Mouse (Mus musculus): ENCODE data around the gene Mlh3. TPM values are rescaled to one million over a fixed set of nuclear protein-coding genes. Genes with fewer than 3 reads are reported as not detected.

Gene Mlh3
- total and polyA plus RNA-seq, 3 experiments: 1.9 to 33.6 (median 20.8) TPM

DNA sequence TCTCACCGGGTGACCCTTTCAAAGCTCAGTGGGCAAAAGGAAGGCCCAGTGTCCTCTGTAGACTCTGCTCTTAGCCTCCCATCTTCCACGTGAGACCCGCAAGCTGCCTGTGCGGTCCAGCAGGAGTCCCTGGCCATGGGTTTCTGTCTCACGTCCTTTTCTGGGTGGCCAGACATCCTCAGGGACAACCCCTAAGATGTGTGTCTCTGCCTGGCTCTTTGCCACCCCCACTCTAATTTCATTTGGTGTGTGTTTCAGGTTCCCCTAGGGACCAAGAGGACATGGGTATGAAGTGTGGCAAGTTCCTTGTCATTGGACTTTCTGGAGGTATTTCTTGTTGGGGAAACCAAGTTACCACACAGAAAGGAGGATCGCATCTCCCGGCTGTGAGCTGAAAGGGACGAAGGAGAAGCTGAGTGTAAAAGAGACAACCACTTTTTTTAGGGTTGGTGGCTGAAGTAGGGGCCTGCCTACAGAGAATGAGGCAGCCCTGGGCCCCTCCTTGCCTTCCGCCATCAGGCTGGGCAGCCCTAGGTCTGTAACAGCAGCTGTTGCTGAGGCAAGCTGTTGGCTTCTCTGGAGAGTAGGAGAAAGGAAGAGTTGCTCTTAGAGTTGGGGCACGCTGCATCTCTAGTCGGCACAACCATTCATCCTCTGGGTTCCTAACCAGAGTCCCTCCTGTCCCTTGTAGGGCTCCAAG, 76.3 kb downstream of the Mlh3 start:
- peaks cover 7% of the 10 kb centered on the region for H3K4me1 ChIP-seq (ENCODE audit: insufficient read depth, low read depth, low read length)
- no peak for TF ChIP-seq CTCF (IDR thresholded peaks at IDR 0.05; ENCODE audit: low read depth, low read length)
- no peak; the same call in 1 of the 2 replicates for TF ChIP-seq TAL1 (conservative IDR thresholded peaks at IDR 0.05; ENCODE audit: low read depth, low read length)
- TF ChIP-seq GATA2 (IDR thresholded peaks at IDR 0.05; ENCODE audit: borderline replicate concordance, low read depth, low read length): no peak
- TF ChIP-seq POLR2AphosphoS5 (IDR thresholded peaks at IDR 0.05; ENCODE audit: insufficient replicate concordance, low read depth, low read length): no peak
- TF ChIP-seq GATA1 (IDR thresholded peaks at IDR 0.05; ENCODE audit: borderline replicate concordance, low read length): no peak
- no peak overlapping the region for H3K4me3 ChIP-seq (ENCODE audit: low read depth, low read length)
- DNase-seq (ENCODE audit: low spot score): no peak
- ATAC-seq (ENCODE audit: extremely low read depth, insufficient number of reproducible peaks, low FRiP score, poor library complexity, severe bottlenecking): no peak
- peaks cover 53% of the 10 kb centered on the region for H3K27me3 ChIP-seq (ENCODE audit: insufficient read depth, low read length)
- H3K36me3 ChIP-seq (replicated peaks): no peaks in the 10 kb centered on the region
- H3K9me3 ChIP-seq (replicated peaks): no peaks in the 10 kb centered on the region

DNA sequence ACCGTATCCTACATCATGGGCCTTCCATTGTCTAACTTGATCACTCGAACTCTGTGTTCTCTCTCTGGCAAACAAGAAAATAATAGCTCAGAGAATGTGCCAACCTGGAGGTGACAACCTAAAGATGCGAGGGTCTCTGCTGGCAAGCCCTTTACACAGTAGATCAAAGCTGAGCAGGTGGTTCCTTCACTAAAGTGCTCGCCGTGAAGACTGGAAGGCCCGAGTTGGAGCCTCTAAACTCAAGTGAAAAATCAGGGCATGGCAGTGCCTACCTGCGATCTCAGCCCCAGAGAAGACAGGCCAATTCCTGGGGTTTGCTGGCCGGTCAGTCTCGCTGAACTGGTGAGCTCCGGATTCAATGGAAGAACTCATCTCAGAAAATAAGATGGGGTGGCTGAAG, 77.3 kb downstream of the Mlh3 start:
- Histone ChIP-seq H3K4me3 (ENCODE audit: low read depth, low read length) (no peak overlapping the region), H3K27me3 (ENCODE audit: insufficient read depth, low read length) (peaks cover 49% of the 10 kb centered on the region), H3K9me3 (replicated peaks) (no peaks in the 10 kb centered on the region), H3K4me1 (ENCODE audit: insufficient read depth, low read depth, low read length) (peaks cover 7% of the 10 kb centered on the region), H3K36me3 (replicated peaks) (no peaks in the 10 kb centered on the region)
- TF ChIP-seq GATA2 (IDR thresholded peaks at IDR 0.05; ENCODE audit: borderline replicate concordance, low read depth, low read length) (no peak), GATA1 (IDR thresholded peaks at IDR 0.05; ENCODE audit: borderline replicate concordance, low read length) (no peak), POLR2AphosphoS5 (IDR thresholded peaks at IDR 0.05; ENCODE audit: insufficient replicate concordance, low read depth, low read length) (no peak), CTCF (IDR thresholded peaks at IDR 0.05; ENCODE audit: low read depth, low read length) (no peak), TAL1 (conservative IDR thresholded peaks at IDR 0.05; ENCODE audit: low read depth, low read length) (no peak)
- ATAC-seq (ENCODE audit: extremely low read depth, insufficient number of reproducible peaks, low FRiP score, poor library complexity, severe bottlenecking): no peak
- no peak for DNase-seq (ENCODE audit: low spot score)

DNA sequence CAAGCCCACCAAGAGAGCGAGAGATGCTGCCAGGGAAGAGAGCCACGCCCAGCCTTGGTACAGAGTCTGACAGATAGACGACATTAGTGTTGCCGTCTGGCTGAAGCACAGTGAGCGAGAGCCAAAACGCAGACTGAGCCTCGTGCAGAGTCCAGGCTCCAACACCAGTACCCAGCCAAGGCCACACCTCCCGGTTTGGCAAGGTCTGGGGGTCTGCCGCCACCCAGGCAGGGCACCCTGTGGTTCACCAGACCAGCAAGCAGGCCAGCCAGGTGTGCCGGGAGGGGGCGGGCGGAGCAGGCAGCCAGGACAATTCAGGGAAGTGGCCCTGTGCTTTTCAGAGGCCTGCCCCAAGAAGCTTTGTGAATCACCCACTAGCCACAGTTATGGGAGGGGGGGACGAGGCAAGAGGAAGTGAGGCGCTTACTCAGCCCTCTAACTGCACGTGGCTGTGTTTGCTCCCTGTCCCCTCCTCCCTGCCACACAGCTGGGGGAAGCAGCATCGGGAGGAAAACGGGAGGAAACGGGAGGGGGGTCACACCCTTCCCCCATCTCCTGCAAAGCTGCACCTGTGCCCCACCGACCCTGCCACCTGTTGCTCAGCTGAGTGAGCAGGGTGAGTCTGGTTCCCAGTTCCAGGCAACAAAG, 77.8 kb downstream of the Mlh3 start:
- no peak overlapping the region for H3K4me3 ChIP-seq (ENCODE audit: low read depth, low read length)
- peaks cover 7% of the 10 kb centered on the region for H3K4me1 ChIP-seq (ENCODE audit: insufficient read depth, low read depth, low read length)
- no peaks in the 10 kb centered on the region for H3K9me3 ChIP-seq (replicated peaks)
- no peak for ATAC-seq (ENCODE audit: extremely low read depth, insufficient number of reproducible peaks, low FRiP score, poor library complexity, severe bottlenecking)
- H3K36me3 ChIP-seq (replicated peaks): no peaks in the 10 kb centered on the region
- TF ChIP-seq GATA2 (IDR thresholded peaks at IDR 0.05; ENCODE audit: borderline replicate concordance, low read depth, low read length) (no peak), TAL1 (conservative IDR thresholded peaks at IDR 0.05; ENCODE audit: low read depth, low read length) (no peak), CTCF (IDR thresholded peaks at IDR 0.05; ENCODE audit: low read depth, low read length) (no peak), POLR2AphosphoS5 (IDR thresholded peaks at IDR 0.05; ENCODE audit: insufficient replicate concordance, low read depth, low read length) (no peak), GATA1 (IDR thresholded peaks at IDR 0.05; ENCODE audit: borderline replicate concordance, low read length) (no peak)
- H3K27me3 ChIP-seq (ENCODE audit: insufficient read depth, low read length): peaks cover 48% of the 10 kb centered on the region
- no peak for DNase-seq (ENCODE audit: low spot score)

DNA sequence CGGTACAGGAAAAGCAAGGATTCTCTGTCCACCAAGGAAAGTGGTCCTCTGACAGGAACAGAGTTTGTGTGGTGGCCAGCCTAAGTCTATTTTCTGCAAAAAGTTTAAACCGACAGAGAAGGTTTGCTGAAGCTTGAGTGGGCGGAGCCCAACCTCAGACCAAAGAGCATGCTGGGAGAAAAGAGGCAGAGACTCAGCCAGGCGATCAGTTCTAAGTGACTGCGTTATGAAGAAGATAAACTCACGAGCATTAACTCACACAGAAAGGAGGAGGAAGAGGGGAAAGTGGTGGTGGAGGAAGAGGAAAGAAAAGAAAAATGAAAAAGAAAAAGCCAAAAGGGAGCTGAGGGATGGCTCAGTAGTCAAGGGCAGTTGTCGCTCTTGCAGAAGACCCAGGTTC, 80.1 kb downstream of the Mlh3 start:
- no peak for DNase-seq (ENCODE audit: low spot score)
- peaks cover 7% of the 10 kb centered on the region for H3K4me1 ChIP-seq (ENCODE audit: insufficient read depth, low read depth, low read length)
- H3K27me3 ChIP-seq (ENCODE audit: insufficient read depth, low read length): peaks cover 45% of the 10 kb centered on the region
- no peaks in the 10 kb centered on the region for H3K9me3 ChIP-seq (replicated peaks)
- TF ChIP-seq CTCF (IDR thresholded peaks at IDR 0.05; ENCODE audit: low read depth, low read length) (no peak), TAL1 (conservative IDR thresholded peaks at IDR 0.05; ENCODE audit: low read depth, low read length) (no peak), GATA2 (IDR thresholded peaks at IDR 0.05; ENCODE audit: borderline replicate concordance, low read depth, low read length) (no peak), GATA1 (IDR thresholded peaks at IDR 0.05; ENCODE audit: borderline replicate concordance, low read length) (no peak), POLR2AphosphoS5 (IDR thresholded peaks at IDR 0.05; ENCODE audit: insufficient replicate concordance, low read depth, low read length) (no peak)
- no peak for ATAC-seq (ENCODE audit: extremely low read depth, insufficient number of reproducible peaks, low FRiP score, poor library complexity, severe bottlenecking)
- no peak overlapping the region for H3K4me3 ChIP-seq (ENCODE audit: low read depth, low read length)
- H3K36me3 ChIP-seq (replicated peaks): no peaks in the 10 kb centered on the region

DNA sequence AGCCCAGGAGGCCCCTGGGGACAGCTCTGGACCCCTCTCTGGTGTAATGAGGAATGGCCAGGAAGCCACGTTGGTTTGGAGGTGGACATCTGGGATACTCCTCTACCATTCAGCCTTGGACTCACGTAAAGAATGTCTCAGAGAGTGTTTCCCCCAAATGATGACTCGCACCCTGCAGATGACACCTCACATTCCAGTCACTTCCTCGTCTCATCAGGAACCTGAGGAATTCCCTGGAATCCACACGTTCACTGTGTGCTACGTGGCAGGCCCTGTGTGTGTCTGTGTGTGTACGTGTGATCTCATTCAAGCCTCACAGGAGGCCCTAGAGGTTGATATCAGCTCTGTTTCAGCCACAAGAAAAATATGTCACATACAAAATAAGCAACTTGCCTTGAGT, 84.0 kb downstream of the Mlh3 start:
- peaks cover 48% of the 10 kb centered on the region for H3K27me3 ChIP-seq (ENCODE audit: insufficient read depth, low read length)
- H3K9me3 ChIP-seq (replicated peaks): no peaks in the 10 kb centered on the region
- TF ChIP-seq TAL1 (conservative IDR thresholded peaks at IDR 0.05; ENCODE audit: low read depth, low read length): no peak
- TF ChIP-seq CTCF (IDR thresholded peaks at IDR 0.05; ENCODE audit: low read depth, low read length): no peak
- TF ChIP-seq GATA2 (IDR thresholded peaks at IDR 0.05; ENCODE audit: borderline replicate concordance, low read depth, low read length): no peak
- no peak for TF ChIP-seq GATA1 (IDR thresholded peaks at IDR 0.05; ENCODE audit: borderline replicate concordance, low read length)
- no peak for TF ChIP-seq POLR2AphosphoS5 (IDR thresholded peaks at IDR 0.05; ENCODE audit: insufficient replicate concordance, low read depth, low read length)
- H3K36me3 ChIP-seq (replicated peaks): no peaks in the 10 kb centered on the region
- ATAC-seq (ENCODE audit: extremely low read depth, insufficient number of reproducible peaks, low FRiP score, poor library complexity, severe bottlenecking) (no peak), DNase-seq (ENCODE audit: low spot score) (no peak)
- no peak overlapping the region for H3K4me3 ChIP-seq (ENCODE audit: low read depth, low read length)
- peaks cover 4% of the 10 kb centered on the region; the same call in 1 of the 2 replicates for H3K4me1 ChIP-seq (ENCODE audit: insufficient read depth, low read depth, low read length)

DNA sequence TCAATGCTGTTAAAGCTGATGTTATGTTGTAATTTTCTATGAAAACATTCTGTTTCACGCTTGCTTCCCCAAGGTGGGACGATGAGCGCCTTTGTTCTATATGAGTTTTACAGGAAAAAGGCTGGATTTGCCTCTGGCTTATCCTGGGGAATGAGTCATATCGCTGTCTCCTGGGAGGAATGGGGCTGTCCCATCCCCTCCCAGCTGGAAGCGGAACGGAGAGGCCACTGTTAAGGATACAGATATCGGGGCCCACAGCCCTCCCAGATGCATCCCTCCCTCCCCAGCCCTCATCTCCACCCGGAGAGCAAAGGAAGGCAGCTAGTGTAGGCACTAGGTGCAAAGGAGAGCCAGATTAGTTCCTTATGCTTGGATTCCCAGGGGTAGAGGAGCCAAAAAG, 84.6 kb downstream of the Mlh3 start:
- ATAC-seq (ENCODE audit: extremely low read depth, insufficient number of reproducible peaks, low FRiP score, poor library complexity, severe bottlenecking) (no peak), DNase-seq (ENCODE audit: low spot score) (no peak)
- Histone ChIP-seq H3K4me1 (ENCODE audit: insufficient read depth, low read depth, low read length) (peaks cover 4% of the 10 kb centered on the region; the same call in 1 of the 2 replicates), H3K9me3 (replicated peaks) (no peaks in the 10 kb centered on the region), H3K36me3 (replicated peaks) (no peaks in the 10 kb centered on the region), H3K27me3 (ENCODE audit: insufficient read depth, low read length) (peaks cover 53% of the 10 kb centered on the region), H3K4me3 (ENCODE audit: low read depth, low read length) (no peak overlapping the region)
- TF ChIP-seq CTCF (IDR thresholded peaks at IDR 0.05; ENCODE audit: low read depth, low read length) (no peak), POLR2AphosphoS5 (IDR thresholded peaks at IDR 0.05; ENCODE audit: insufficient replicate concordance, low read depth, low read length) (no peak), TAL1 (conservative IDR thresholded peaks at IDR 0.05; ENCODE audit: low read depth, low read length) (no peak), GATA2 (IDR thresholded peaks at IDR 0.05; ENCODE audit: borderline replicate concordance, low read depth, low read length) (no peak), GATA1 (IDR thresholded peaks at IDR 0.05; ENCODE audit: borderline replicate concordance, low read length) (no peak)

Other genes starting within 250 kb of the Mlh3 start
- 12.1 and 13.5 TPM in 2 replicates for gene Prox2, start 159.8 kb downstream of the Mlh3 start, total RNA-seq (2014; fragmentation: Nextera tagmentation)
- 10.3 and 10.7 TPM in 2 replicates for gene Prox2, start 159.8 kb downstream of the Mlh3 start, total RNA-seq (2017)
- gene Prox2, start 159.8 kb downstream of the Mlh3 start, polyA plus RNA-seq (2012): 6.8 and 7.0 TPM in 2 replicates
- 208 and 213 TPM in 2 replicates for gene Dlst, start 159.8 kb downstream of the Mlh3 start, total RNA-seq (2014; fragmentation: Nextera tagmentation)
- gene Dlst, start 159.8 kb downstream of the Mlh3 start, total RNA-seq (2017): 200 and 221 TPM in 2 replicates
- 728 and 1,047 TPM in 2 replicates for gene Dlst, start 159.8 kb downstream of the Mlh3 start, polyA plus RNA-seq (2012)
- gene Rps6kl1, start 119.3 kb downstream of the Mlh3 start, total RNA-seq (2014; fragmentation: Nextera tagmentation): not detected in 2 replicates
- 0.06 and 0.11 TPM in 2 replicates for gene Rps6kl1, start 119.3 kb downstream of the Mlh3 start, total RNA-seq (2017)
- 0.03 TPM in 1 of 2 replicates, not detected in the other for gene Rps6kl1, start 119.3 kb downstream of the Mlh3 start, polyA plus RNA-seq (2012)
- gene Pgf, start 92.8 kb downstream of the Mlh3 start, total RNA-seq (2014; fragmentation: Nextera tagmentation): not detected in 2 replicates
- 1.9 and 2.1 TPM in 2 replicates for gene Pgf, start 92.8 kb downstream of the Mlh3 start, total RNA-seq (2017)
- not detected in 2 replicates for gene Pgf, start 92.8 kb downstream of the Mlh3 start, polyA plus RNA-seq (2012)
- 28.4 and 36.0 TPM in 2 replicates for gene Eif2b2, start 51.1 kb downstream of the Mlh3 start, total RNA-seq (2014; fragmentation: Nextera tagmentation)
- 136 and 155 TPM in 2 replicates for gene Eif2b2, start 51.1 kb downstream of the Mlh3 start, total RNA-seq (2017)
- 320 and 408 TPM in 2 replicates for gene Eif2b2, start 51.1 kb downstream of the Mlh3 start, polyA plus RNA-seq (2012)
- 57.0 and 57.3 TPM in 2 replicates for gene Acyp1, start 17.8 kb upstream of the Mlh3 start, total RNA-seq (2014; fragmentation: Nextera tagmentation)
- 285 and 291 TPM in 2 replicates for gene Acyp1, start 17.8 kb upstream of the Mlh3 start, total RNA-seq (2017)
- gene Acyp1, start 17.8 kb upstream of the Mlh3 start, polyA plus RNA-seq (2012): 97.7 and 127 TPM in 2 replicates
- gene Zc2hc1c, start 18.0 kb upstream of the Mlh3 start, total RNA-seq (2014; fragmentation: Nextera tagmentation): not detected in 2 replicates
- 1.2 and 1.3 TPM in 2 replicates for gene Zc2hc1c, start 18.0 kb upstream of the Mlh3 start, total RNA-seq (2017)
- 0.03 and 0.04 TPM in 2 replicates for gene Zc2hc1c, start 18.0 kb upstream of the Mlh3 start, polyA plus RNA-seq (2012)
- 126 TPM in 2 replicates for gene Nek9, start 68.8 kb upstream of the Mlh3 start, total RNA-seq (2014; fragmentation: Nextera tagmentation)
- 59.1 and 62.9 TPM in 2 replicates for gene Nek9, start 68.8 kb upstream of the Mlh3 start, total RNA-seq (2017)
- gene Nek9, start 68.8 kb upstream of the Mlh3 start, polyA plus RNA-seq (2012): 30.3 and 30.5 TPM in 2 replicates
- 286 and 322 TPM in 2 replicates for gene Tmed10, start 104.2 kb upstream of the Mlh3 start, total RNA-seq (2014; fragmentation: Nextera tagmentation)
- 61.7 and 85.4 TPM in 2 replicates for gene Tmed10, start 104.2 kb upstream of the Mlh3 start, total RNA-seq (2017)
- gene Tmed10, start 104.2 kb upstream of the Mlh3 start, polyA plus RNA-seq (2012): 255 and 271 TPM in 2 replicates
- 8.7 and 10.2 TPM in 2 replicates for gene Fos, start 203.3 kb upstream of the Mlh3 start, total RNA-seq (2014; fragmentation: Nextera tagmentation)
- 18.3 and 18.5 TPM in 2 replicates for gene Fos, start 203.3 kb upstream of the Mlh3 start, total RNA-seq (2017)
- gene Fos, start 203.3 kb upstream of the Mlh3 start, polyA plus RNA-seq (2012): 3.7 and 4.0 TPM in 2 replicates

All from G1E (cell line).